Mouse (Mus musculus): Measurements from ENCODE around the gene Myo6.

GRCm38 (mm10) chr9:80180771-80181170 is 15.9 kb downstream of the Myo6 start:
- TF ChIP-seq CTCF (IDR thresholded peaks at IDR 0.05; ENCODE audit: borderline replicate concordance, control insufficient read depth, extremely low read depth, insufficient read depth, low read length, poor library complexity) = no peak
- no peak for TF ChIP-seq POLR2A (IDR thresholded peaks at IDR 0.05; ENCODE audit: control insufficient read depth, extremely low read depth, insufficient read depth, low read length, poor library complexity)
